Mouse (Mus musculus) liver, adult (tissue): ENCODE results near the gene Otub1.

Source experiments
- GATA4 ChIP-seq: IDR thresholded peaks from 2 replicates; pipeline ENCODE4 v1.6.1; 2014; ENCODE audit warnings: mild to moderate bottlenecking, low read length; ENCODE audit not compliant: insufficient replicate concordance

The Otub1 gene

DNA sequence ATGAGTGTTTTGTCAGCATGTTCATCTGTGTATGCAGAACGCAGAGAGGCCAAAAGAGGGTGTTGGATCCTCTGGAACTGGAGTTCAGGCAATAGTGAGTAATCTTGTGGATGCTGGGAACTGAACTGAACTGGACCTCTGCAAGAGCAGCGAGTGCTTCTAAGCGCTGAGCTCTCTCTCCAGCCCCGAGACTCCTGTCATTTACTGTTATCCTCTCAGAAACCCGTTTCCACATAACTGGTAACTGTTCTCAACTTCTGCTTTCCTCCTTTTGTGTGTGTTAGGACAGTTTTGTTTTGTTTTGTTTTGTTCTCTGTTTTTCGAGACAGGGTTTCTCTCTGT lies 11.8 kb upstream of the Otub1 start:
- TF ChIP-seq GATA4: no peak

DNA sequence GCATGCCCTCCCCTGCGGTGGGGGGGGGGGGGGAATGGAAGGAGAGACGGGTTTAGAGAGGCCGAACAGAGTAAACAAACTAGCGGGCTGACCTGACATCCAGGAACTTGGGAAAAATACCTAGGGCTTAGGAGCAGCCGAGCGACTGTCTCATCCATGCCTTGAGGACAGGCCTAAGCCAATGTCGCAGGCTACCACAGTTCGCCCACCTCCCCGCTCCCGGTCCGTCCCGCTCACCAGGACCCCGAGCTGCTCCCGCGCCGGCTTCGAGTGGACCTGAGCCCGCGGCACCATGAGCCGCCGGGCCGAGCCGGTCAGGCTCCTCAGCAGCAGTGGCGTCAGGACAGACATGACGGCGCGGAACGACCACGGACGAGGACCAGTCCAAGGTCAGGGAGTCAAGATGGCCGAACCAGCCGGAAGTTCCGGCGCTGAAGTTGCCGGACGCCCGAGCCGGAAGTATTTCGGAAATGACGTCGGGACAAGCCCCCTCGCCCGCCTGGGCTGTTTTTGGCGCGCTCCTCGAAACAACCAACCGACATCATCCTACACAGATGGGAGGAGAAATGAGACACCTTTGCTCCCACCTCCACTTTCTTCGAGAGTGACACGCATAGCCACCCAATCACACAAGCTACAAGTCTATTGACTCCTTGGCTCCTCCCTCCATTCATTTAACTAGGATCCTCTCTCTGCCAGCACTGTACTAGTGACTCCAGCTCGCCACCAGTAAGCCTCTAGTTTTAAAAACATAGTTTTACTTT lies 11.2 kb upstream of the Otub1 start, which contains the start of gene Cox8a:
Cox8a (minus strand) TSS at position 455 of the 764 bp plus-strand sequence.
- no peak for TF ChIP-seq GATA4

DNA sequence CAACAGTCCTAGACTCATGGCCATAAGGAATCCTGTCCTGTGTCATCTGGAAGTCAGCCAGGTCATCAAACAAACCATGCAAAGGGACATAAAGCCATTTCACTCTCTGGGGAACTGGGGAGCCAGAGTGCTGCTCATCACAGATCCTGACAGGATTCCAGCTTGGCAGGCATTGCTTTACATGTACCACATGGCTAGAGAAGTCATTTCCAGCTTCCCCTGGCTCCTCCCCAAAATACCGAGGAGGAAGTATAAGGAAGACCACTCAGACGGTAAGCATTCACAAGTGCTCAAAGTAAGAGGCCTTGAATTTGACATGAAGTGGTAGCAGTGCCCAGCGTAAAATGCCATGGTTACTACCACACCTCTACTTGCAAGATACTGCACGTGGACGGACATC lies 8.4 kb upstream of the Otub1 start:
- no peak for TF ChIP-seq GATA4

DNA sequence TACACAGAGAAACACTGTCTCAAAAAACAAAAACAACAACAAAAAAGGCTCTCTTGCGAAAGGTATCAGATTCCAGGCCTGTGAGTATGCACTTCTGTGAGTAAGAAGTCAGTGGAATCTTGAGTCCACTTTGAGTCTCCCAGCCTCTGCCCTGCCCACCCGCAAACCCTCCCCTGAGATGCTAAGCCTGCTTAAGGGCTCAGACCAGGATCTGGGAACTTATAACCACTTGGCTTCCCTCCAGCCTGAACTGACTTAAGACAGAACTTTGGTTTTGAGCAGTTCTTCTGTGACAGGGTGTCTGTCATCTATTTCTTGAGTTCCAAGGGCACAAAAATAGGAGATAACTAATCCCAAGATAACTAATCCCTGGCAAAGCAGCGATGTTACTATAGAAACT lies 6.9 kb upstream of the Otub1 start:
- no peak for TF ChIP-seq GATA4

DNA sequence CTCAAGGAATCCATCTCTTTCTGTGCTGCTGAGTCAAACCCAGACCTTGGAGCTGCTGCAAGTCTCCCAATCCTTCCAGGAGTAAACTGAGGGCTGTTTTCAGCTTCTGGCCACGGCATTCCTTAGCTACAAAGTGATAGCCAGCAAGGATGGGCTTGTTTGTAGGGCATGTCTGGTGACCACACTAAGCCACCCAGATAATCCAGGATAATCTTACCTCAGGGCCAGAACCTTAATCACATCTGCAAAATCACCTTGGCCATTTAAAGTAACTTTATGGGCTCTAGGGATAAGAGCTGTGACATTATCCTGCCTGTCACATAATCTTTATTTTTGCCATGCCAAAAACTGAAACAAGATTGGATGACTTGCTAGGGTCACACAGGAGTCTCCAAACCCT lies 6.1 kb upstream of the Otub1 start:
- TF ChIP-seq GATA4: no peak

DNA sequence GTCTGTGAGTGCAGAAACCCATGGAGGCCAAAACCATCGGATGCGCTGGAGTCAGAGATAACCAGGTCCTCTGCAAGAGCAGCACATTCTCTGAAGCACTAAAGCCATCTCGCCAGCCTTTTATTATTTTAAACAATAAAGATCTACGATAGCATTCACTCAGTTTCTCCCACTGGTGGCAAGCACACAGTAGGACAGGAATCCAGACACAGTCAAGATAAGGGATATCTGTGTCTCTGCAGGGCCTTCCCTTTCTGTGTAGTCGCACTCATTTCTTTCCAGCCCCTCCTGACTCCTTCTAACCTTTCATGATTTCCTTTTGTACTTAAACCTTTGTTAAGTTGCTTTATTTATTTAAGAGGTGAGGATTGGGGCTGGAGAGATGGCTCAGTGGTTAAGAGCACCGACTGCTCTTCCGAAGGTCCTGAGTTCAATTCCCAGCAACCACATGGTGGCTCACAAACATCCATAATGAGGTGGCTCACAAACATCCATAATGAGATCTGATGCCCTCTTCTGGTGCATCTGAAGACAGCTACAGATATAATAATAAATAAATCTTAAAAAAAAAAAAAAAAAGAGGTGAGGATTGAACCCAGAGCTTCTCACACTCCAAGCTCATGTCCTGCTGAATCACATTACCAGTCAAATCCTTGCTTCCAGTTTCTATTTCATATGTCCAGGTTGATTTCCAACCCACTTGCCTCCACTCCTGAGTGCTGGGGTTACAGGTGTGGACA lies 4.0 kb upstream of the Otub1 start:
- TF ChIP-seq GATA4: no peak

DNA sequence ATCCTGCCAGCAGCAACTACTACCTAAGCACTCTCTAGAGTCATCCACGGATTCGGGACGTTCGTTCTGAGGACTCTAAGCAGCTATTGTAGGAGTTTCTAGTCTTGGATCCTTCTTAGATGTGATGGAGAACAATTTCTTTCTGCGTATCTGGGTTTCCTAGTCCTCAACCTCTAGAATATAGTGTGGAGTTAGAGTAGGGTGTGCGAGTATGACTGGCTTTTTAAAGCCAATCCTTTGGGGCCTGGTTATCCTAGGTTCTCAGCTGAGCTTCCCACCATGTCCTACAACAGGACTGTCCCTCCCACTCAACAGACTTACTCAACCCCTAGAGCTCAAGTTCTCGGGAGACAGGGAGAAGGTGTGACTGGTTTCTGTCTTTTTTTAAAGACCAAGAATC lies 790 bp downstream of the Otub1 start:
- TF ChIP-seq GATA4: no peak

DNA sequence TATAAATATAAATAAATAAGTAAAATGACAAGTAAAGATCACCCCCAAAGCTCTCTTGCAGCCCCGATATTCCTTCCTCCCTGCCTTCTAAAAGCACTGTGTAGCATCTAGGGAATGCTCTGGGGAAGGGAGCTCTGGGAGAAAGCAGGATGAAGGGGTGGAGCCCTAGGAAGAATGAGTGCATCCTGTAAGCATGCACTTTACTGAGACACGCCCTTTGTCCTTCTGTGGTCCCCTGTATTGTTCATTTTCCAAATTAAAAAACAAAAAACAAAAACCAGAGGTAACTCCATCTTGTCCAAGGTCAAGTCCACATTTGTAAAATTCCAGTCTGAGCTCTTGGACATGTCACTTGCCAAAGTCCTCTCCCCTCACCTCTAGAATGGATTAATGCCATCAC lies 1.2 kb downstream of the Otub1 start:
- no peak for TF ChIP-seq GATA4

DNA sequence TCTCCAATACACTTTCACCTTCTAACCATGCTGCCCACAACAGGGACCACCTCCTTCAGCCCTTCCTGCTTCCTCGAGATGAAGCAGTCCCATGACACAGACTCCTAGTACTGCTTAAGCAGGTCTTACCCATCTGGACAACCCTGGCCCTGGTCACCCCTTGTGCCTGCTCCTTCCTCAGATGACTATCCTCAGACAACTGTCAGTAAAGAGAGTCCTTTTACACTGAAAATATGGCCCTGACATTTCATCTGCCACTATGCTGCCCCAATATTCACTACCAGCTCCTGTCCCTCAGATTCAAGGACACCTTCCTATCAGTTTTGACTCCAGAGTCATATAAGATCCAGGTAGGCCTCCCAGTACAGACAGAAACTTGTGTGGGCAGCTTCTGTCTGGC lies 5.7 kb downstream of the Otub1 start:
- no peak for TF ChIP-seq GATA4

DNA sequence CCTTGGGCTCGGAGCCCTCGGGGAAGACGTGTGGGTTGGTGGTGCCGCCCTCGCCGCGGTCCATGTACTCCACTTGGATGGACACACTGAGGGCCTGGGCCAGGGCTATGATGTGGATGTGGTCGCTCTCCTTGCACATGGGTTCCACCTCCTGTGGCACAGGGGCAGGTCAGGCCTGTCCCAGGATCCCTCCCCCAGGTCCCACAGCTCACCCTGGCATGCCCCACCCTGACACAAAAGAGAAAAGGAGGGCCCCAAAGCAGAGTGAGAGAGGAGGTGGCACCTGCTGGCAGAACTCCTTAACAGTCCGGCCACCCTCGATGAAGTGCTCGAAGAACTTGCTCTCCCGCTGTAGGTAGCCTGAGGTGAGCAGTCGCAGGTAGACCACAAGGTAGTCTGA lies 7.0 kb downstream of the Otub1 start:
- TF ChIP-seq GATA4: no peak

DNA sequence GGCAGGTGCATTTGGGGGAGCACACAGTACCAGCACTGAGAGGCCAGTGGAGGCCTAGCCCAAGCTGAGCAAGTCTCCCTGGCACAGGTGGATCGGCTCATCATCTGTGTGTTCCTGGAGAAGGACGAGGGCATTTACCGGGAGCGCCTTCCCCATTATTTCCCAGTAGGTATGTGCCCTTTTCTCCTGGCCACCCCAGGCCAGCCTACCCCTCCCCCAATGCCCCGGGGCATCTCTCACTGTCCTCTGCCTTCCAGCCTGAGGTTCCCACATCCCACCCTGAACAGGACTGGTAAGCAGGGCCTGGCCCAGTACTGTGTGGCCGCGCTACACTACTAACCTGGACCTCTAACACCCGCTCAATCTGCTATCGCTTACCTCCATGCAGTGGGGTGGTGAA lies 8.7 kb downstream of the Otub1 start:
- TF ChIP-seq GATA4: no peak

DNA sequence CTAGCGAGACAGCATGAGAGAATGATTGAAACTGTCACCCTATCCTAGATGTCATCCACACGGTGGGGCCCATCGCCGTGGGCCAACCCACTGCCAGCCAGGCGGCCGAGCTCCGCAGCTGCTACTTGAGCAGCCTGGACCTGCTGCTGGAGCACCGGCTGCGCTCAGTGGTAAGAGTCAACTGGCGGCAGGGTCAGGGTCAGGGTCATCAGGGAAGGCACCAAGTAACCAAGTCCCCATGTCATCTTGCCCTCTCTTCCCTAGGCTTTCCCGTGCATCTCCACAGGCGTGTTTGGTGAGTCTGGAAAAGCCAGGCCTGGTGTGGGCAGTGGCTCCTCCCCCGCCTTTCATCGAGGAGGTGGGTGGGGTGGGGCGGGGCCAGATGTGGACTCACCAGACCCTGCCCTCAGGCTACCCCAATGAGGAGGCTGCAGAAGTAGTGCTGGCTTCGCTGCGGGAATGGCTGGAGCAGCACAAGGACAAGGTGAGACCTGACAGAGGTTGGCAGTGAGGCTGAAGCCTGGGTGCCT lies 9.3 kb downstream of the Otub1 start:
- no peak for TF ChIP-seq GATA4

DNA sequence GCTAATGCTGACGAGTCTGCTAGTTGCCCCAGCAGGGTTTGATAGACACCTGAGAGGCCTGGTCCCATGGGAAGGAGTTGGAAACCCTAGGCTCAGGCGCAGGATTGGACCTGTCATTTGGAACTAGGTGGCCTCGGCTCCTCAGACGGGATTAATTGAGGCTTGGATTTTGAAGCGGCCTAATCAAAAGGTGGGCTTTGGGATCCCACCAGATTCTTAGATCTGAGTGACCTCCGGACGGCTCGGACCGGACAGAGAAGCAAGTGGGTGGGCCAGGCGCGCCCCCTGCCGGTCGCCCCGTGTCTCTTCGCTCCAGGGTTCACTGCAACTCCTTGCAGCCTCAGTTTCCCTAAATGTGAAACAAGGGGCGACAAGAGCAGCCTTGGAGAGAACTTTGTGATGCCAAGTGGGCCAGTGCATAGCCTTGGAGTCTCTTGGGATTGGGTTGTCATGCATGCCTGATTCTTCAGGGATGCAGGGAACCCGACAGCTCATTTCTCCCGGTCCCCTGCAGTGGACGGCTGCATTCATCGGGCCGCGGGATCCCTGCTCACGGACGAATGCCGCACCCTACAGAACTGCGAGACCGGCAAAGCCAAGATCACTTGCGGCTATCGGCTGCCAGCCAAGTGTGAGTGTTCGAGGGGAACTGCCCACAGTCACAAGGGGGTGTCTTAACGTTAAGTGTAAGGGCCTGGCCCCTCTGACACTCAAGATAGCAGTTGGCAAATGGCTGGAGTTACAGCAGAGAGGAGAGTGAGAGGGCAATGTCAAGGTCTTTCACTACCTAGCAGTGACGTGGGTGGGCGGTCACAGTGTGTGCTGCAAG lies 10.0 kb downstream of the Otub1 start:
- no peak for TF ChIP-seq GATA4

DNA sequence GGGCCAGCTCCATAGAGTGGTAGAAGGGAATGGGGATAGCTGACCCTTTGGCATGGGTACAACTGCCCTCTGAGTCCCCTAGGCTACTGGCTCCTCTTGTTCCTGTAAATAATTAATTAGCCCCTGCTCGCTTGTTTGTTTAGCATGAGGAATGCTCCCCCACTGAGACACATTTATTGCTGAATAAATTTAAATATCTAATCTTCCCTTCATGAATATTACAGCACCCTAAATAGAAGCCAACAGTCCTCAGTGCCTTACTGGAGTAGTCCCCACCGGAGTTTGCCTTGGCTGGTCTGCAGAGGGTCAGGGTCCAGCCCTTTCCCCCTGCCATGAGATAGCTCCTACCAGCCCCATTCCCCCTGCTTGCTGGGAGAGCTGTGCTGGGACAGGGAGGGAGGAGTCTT lies 13.6 kb downstream of the Otub1 start:
- no peak for TF ChIP-seq GATA4

DNA sequence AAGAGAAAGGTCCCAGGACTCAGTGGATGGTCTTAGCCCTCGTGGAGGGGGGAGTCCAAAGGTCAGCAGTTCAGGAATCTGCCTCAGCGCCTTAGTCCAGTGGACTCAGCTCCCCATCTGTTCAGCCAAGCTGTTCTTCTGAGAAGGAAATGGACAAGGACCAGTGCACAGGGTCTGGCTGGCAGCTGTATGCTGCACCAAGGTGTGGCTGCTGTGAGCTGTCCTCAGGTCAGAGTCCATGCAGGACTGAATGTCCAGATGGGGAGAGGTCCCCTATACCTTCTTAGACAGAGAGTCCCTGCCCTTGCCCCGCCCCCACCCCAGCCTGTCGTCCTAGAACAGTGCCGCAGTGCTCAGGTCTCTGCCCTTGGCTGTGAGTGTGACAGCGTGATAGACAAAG lies 14.5 kb downstream of the Otub1 start:
- TF ChIP-seq GATA4: no peak

DNA sequence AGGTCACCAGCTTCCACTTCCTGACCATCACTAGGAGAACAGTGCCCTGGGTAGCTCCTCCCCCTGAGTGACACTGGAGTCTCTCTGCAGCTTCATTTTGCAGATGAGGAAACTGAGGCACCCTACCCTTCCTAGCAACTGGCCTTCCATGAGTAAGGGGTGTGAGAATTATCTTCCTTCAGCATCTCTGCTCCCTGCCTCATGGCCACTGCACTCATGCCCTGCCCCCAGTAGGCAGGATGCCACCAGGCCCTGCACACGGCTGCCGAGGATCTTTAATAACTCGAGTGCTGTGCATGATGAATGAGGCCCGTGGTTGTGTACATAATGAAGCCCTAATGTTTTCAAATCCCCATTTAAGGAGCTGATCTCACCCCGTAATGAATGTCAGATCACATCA lies 15.1 kb downstream of the Otub1 start:
- no peak for TF ChIP-seq GATA4
